Mouse (Mus musculus) ES-E14 (cell line): Measurements from ENCODE around the gene Creb3l2.

ENCODE experiments used
- CHD2 ChIP-seq: IDR thresholded peaks from 2 replicates; pipeline ENCODE4 v1.6.1; 2014; ENCODE audit warnings: mild to moderate bottlenecking, low read depth, low read length, inconsistent platforms
- HCFC1 ChIP-seq: IDR thresholded peaks from 2 replicates; pipeline ENCODE4 v1.6.1; 2012; ENCODE audit warnings: low read length, inconsistent platforms, borderline replicate concordance; ENCODE audit not compliant: insufficient read depth
- MAFK ChIP-seq: IDR thresholded peaks from 2 replicates; pipeline ENCODE4 v1.6.1; 2014; ENCODE audit warnings: mild to moderate bottlenecking, low read depth, low read length, inconsistent platforms; ENCODE audit not compliant: insufficient read depth
- ZC3H11A ChIP-seq: IDR thresholded peaks from 2 replicates; pipeline ENCODE4 v1.6.1; 2012; ENCODE audit warnings: low read depth, mild to moderate bottlenecking, inconsistent platforms, low read length, borderline replicate concordance
- ZNF384 ChIP-seq: IDR thresholded peaks from 2 replicates; pipeline ENCODE4 v1.6.1; 2012; ENCODE audit warnings: low read depth, low read length, inconsistent platforms

DNA sequence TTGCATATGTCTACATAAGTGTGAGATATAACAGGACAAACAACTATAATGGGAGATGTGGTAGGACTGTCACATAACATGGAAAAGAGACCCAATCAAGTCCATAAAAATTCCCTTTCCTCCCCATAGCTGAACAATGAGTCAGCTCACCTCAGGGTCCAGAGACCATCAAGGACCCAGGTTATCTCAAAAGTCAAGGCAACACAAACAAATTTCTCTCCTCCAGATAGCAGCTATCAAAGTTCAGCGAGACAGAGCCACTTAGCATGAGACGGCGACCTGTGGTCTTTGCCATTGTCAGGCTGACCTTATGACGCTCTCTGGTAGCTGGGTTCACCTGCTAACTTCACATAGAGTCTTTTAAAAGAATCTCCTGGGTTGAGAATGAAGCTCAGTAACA lies 44.7 kb downstream of the Creb3l2 start:
- TF ChIP-seq ZC3H11A, result no peak
- TF ChIP-seq HCFC1, result no peak
- TF ChIP-seq MAFK, result no peak
- no peak for TF ChIP-seq CHD2
- TF ChIP-seq ZNF384, result no peak
